Mouse (Mus musculus): Measurements from ENCODE around the gene Mrps11.

DNA sequence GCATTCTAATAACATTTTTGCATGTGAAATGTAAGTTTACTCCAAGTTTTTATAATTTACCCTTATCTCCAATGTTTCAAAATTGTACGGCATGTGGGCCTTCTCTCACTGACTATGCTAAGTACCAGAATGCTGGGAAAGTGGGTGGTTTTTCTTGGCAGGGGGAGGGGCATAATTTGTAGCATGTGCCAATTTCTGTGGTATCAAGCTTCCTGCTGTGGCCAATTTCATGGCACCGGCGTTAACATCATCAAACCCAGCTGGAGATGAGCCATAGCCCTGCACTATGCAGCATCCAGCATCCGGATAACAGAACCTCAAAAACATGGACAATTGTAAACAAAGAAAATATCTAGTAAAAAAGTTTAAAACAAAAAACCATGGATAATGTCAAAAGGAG, 54.3 kb downstream of the Mrps11 start:
- TF ChIP-seq MAFK (IDR thresholded peaks at IDR 0.05; ENCODE audit: insufficient read depth, low read depth, low read length), result no peak
- no peak for TF ChIP-seq CHD2 (IDR thresholded peaks at IDR 0.05; ENCODE audit: low read depth, low read length)
- no peak for TF ChIP-seq ZNF384 (IDR thresholded peaks at IDR 0.05; ENCODE audit: low read depth, low read length)
